Mouse (Mus musculus) liver, embryonic 14.5 days (tissue): Measurements from ENCODE around the gene Lmx1a. TPM values are rescaled to one million over a fixed set of nuclear protein-coding genes. Genes with fewer than 3 reads are reported as not detected.
A peak's percentile ranks its signal among the peaks of the same experiment; 100 is the strongest.

ENCODE experiments used
- ATAC-seq: fragments of 200-750 bp; cut with Nextera tagmentation; 2 replicates; pipeline ENCODE4 v1.8.0; 2017; ENCODE audit warnings: moderate number of reproducible peaks, mild to moderate bottlenecking, moderate library complexity; ENCODE audit not compliant: insufficient read depth
- DNase-seq, 3 experiments: peaks; one replicate each; pipeline ENCODE4 v3.0.0-alpha.2; 2012 to 2013; ENCODE audit warnings: low read depth in 3 of 3, low spot score in 3 of 3
- H3K27ac ChIP-seq: fragments of 300-500 bp; sonication (generic); 2 replicates; pipeline ENCODE4 v1.5.1; 2014; ENCODE audit warnings: moderate library complexity, mild to moderate bottlenecking, control low read depth, inconsistent platforms
- H3K27me3 ChIP-seq: fragments of 300-500 bp; sonication (generic); 2 replicates; pipeline ENCODE4 v1.6.1; 2014; ENCODE audit warnings: mild to moderate bottlenecking, low read length, moderate library complexity; ENCODE audit not compliant: control insufficient read depth, insufficient read depth
- H3K36me3 ChIP-seq: fragments of 300-500 bp; sonication (generic); replicated peaks from 2 replicates; pipeline ENCODE4 v1.6.1; 2014; ENCODE audit warnings: low read depth; ENCODE audit not compliant: control insufficient read depth, insufficient read depth
- H3K4me1 ChIP-seq, 2 experiments: fragments of 200-500 bp in 1 of 2; fragments of 300-500 bp in 1 of 2; sonication (generic) in 1 of 2; replicated peaks; 2 replicates each; pipeline ENCODE4 v1.6.1; 2012 to 2014; ENCODE audit warnings: antibody characterized with exemption in 1 of 2, inconsistent platforms in 1 of 2, low read length in 1 of 2; ENCODE audit not compliant: control insufficient read depth in 2 of 2, insufficient read depth in 2 of 2
- H3K4me2 ChIP-seq: fragments of 300-500 bp; sonication (generic); 2 replicates; pipeline ENCODE4 v1.6.1; 2014; ENCODE audit warnings: low read depth, mild to moderate bottlenecking, control low read depth, moderate library complexity
- H3K4me3 ChIP-seq, 2 experiments: fragments of 200-500 bp in 1 of 2; fragments of 300-500 bp in 1 of 2; sonication (generic) in 1 of 2; 2 replicates each; pipeline ENCODE4 v1.5.1; 2012 to 2014; ENCODE audit warnings: low read depth in 2 of 2, low read length in 2 of 2, mild to moderate bottlenecking in 2 of 2, control low read depth in 1 of 2, inconsistent platforms in 1 of 2, moderate library complexity in 1 of 2; ENCODE audit not compliant: insufficient read depth in 1 of 2
- H3K9ac ChIP-seq: fragments of 300-500 bp; sonication (generic); replicated peaks from 2 replicates; pipeline ENCODE4 v1.6.1; 2014; ENCODE audit warnings: mild to moderate bottlenecking, control low read depth, moderate library complexity
- H3K9me3 ChIP-seq: fragments of 300-500 bp; sonication (generic); 2 replicates; pipeline ENCODE4 v1.6.1; 2016; ENCODE audit warnings: low read length, mixed read lengths; ENCODE audit not compliant: control insufficient read depth
- CTCF ChIP-seq: IDR thresholded peaks from 2 replicates; pipeline ENCODE4 v1.5.1; 2016; ENCODE audit warnings: antibody characterized with exemption, low read depth, control low read depth
- EP300 ChIP-seq: IDR thresholded peaks from 2 replicates; pipeline ENCODE4 v1.6.1; 2016; ENCODE audit warnings: antibody characterized with exemption, low read depth
- WGBS: fragments of 180-500 bp; shearing (Covaris S2); extraction: QIAGEN DNeasy Blood & Tissue Kit; methylation state at CpG from one replicate; pipeline ENCODE4 v1.1.7; 2014; ENCODE audit not compliant: insufficient replicate concordance; 5-methylcytosine and 5-hydroxymethylcytosine counted together
- polyA plus RNA-seq, 2 experiments: library from polyadenylated mRNA; depleted of rRNA in 1 of 2; stranded (reverse) in 1 of 2; unstranded in 1 of 2; fragments of >200 nt; fragmentation: Nextera tagmentation in 1 of 2; extraction: Ambion mirVana in 1 of 2; gene quantifications; 2 replicates each; pipeline versions ENCODE4 v1.2.1 to v1.2.3; 2012 to 2014

Lmx1a gene
- polyA plus RNA-seq, 2 experiments, result 0.06 to 0.08 TPM

GRCm38 (mm10) chr1:167672433-167672987, 16.5 kb upstream of the Lmx1a start:
- Histone ChIP-seq H3K4me2 (no peak overlapping the region), H3K27ac (no peak overlapping the region), H3K36me3 (no peaks in the 10 kb centered on the region), H3K4me3 (no peak overlapping the region), H3K4me1 (no peaks in the 10 kb centered on the region), H3K27me3 (peaks cover 4% of the 10 kb centered on the region), H3K9me3 (no peaks in the 10 kb centered on the region), H3K9ac (no peak overlapping the region)
- ATAC-seq (no peak), DNase-seq (no peak)
- TF ChIP-seq EP300 (no peak), CTCF (no peak)
- 18% methylated on average over 17 of the region's 17 CpGs for WGBS

- DNase-seq (no peak), ATAC-seq (no peak)
- WGBS, result 75% methylated on average over 6 of the region's 6 CpGs
- no peaks in the 10 kb centered on the region for H3K36me3 ChIP-seq
- no peak overlapping the region for H3K4me2 ChIP-seq
- H3K9me3 ChIP-seq, result no peaks in the 10 kb centered on the region
- no peaks in the 10 kb centered on the region for H3K27me3 ChIP-seq
- H3K27ac ChIP-seq, result no peak overlapping the region
- H3K9ac ChIP-seq, result no peak overlapping the region
- TF ChIP-seq CTCF (no peak), EP300 (no peak)
- no peaks in the 10 kb centered on the region for H3K4me1 ChIP-seq
- no peak overlapping the region for H3K4me3 ChIP-seq
Measured at GRCm38 (mm10) chr1:167679061-167679460, 10.0 kb upstream of the Lmx1a start.

- H3K27me3 ChIP-seq, result peaks cover 63% of the 10 kb centered on the region
- WGBS, result 3% methylated on average over 8 of the region's 8 CpGs
- no peak overlapping the region for H3K9ac ChIP-seq
- H3K9me3 ChIP-seq, result no peaks in the 10 kb centered on the region
- H3K4me1 ChIP-seq, result no peaks in the 10 kb centered on the region
- no peak overlapping the region for H3K4me3 ChIP-seq
- H3K4me2 ChIP-seq, result no peak overlapping the region
- TF ChIP-seq CTCF, result no peak
- no peaks in the 10 kb centered on the region for H3K36me3 ChIP-seq
- no peak for DNase-seq
- ATAC-seq, result no peak
- no peak overlapping the region for H3K27ac ChIP-seq
Measured at GRCm38 (mm10) chr1:167688001-167688346, 1.1 kb upstream of the Lmx1a start.

- Histone ChIP-seq H3K36me3 (no peaks in the 10 kb centered on the region), H3K4me3 (peak overlapping the region in 1 of 2 experiments; percentile 23; a peak in 2 of 4 replicates), H3K27me3 (peaks cover 66% of the 10 kb centered on the region), H3K9me3 (no peaks in the 10 kb centered on the region), H3K4me2 (peak overlapping the region; percentile 42), H3K9ac (no peak overlapping the region), H3K27ac (no peak overlapping the region), H3K4me1 (no peaks in the 10 kb centered on the region)
- no peak for TF ChIP-seq CTCF
- TF ChIP-seq EP300, result no peak
- ATAC-seq, result no peak
- WGBS, result 1% methylated on average over 90 of the region's 98 CpGs
- no peak for DNase-seq
Measured at GRCm38 (mm10) chr1:167688347-167689231, 448 bp upstream of the Lmx1a start.

GRCm38 (mm10) chr1:167689262-167690137, 463 bp downstream of the Lmx1a start:
- Histone ChIP-seq H3K36me3 (no peaks in the 10 kb centered on the region), H3K4me2 (peak overlapping the region; percentile 42), H3K4me1 (no peaks in the 10 kb centered on the region), H3K9ac (no peak overlapping the region), H3K27ac (no peak overlapping the region), H3K27me3 (peaks cover 70% of the 10 kb centered on the region), H3K4me3 (no peak overlapping the region; a peak in 1 of 4 replicates), H3K9me3 (no peaks in the 10 kb centered on the region)
- WGBS, result 4% methylated on average over 36 of the region's 36 CpGs
- TF ChIP-seq CTCF, result no peak
- TF ChIP-seq EP300, result no peak
- no peak for ATAC-seq
- no peak for DNase-seq
